Mouse (Mus musculus) thymus, adult 18-20 months (tissue): Measurements from ENCODE around the gene 2310030G06Rik.
A peak's percentile ranks its signal among the peaks of the same experiment; 100 is the strongest.

ENCODE experiments used
- DNase-seq, 2 experiments: peaks; one replicate each; pipeline ENCODE4 v3.0.0; 2022; ENCODE audit warnings: mixed read lengths in 2 of 2

2310030G06Rik gene

GRCm38 (mm10) chr9:50746214-50746677, at the start of gene 2310030G06Rik:
2310030G06Rik (minus strand) TSS chr9:50746536.
- no peak for DNase-seq

GRCm38 (mm10) chr9:50795266-50795665, 48.9 kb upstream of the 2310030G06Rik start:
- no peak for DNase-seq

- peak; percentile 24 to 42 for DNase-seq
Measured at GRCm38 (mm10) chr9:50782155-50782554, 35.8 kb upstream of the 2310030G06Rik start.

GRCm38 (mm10) chr9:50776162-50776760, 29.9 kb upstream of the 2310030G06Rik start:
- DNase-seq: no peak

- DNase-seq: no peak
Measured at GRCm38 (mm10) chr9:50775662-50776126, 29.4 kb upstream of the 2310030G06Rik start.

GRCm38 (mm10) chr9:50774991-50775612, 28.8 kb upstream of the 2310030G06Rik start, which contains the start of the genes Alg9 and 1110032A03Rik:
Alg9 (plus strand) TSS chr9:50775019.
1110032A03Rik (minus strand) TSS chr9:50775520.
- peak; percentile 62 to 75 for DNase-seq

GRCm38 (mm10) chr9:50774026-50774462, 27.7 kb upstream of the 2310030G06Rik start:
- DNase-seq: no peak

- DNase-seq: no peak
Measured at GRCm38 (mm10) chr9:50770011-50770410, 23.7 kb upstream of the 2310030G06Rik start.

- DNase-seq: peak; percentile 94 to 97
Measured at GRCm38 (mm10) chr9:50768107-50769002, 22.0 kb upstream of the 2310030G06Rik start, which contains the start of gene Fdxacb1. Fdxacb1 (plus strand) TSS chr9:50768236.

- no peak for DNase-seq
Measured at GRCm38 (mm10) chr9:50767531-50768106, 21.3 kb upstream of the 2310030G06Rik start.

GRCm38 (mm10) chr9:50763331-50763730, 17.0 kb upstream of the 2310030G06Rik start:
- DNase-seq: no peak

GRCm38 (mm10) chr9:50761520-50762243, 15.3 kb upstream of the 2310030G06Rik start:
- DNase-seq: no peak

GRCm38 (mm10) chr9:50756711-50757110, 10.4 kb upstream of the 2310030G06Rik start:
- DNase-seq: no peak

- DNase-seq: no peak
Measured at GRCm38 (mm10) chr9:50753947-50754346, 7.6 kb upstream of the 2310030G06Rik start.

GRCm38 (mm10) chr9:50752784-50753615, 6.7 kb upstream of the 2310030G06Rik start:
- DNase-seq: no peak

GRCm38 (mm10) chr9:50752054-50752602, 5.8 kb upstream of the 2310030G06Rik start, which contains the start of gene Hspb2:
Hspb2 (minus strand) TSS chr9:50752354.
- no peak for DNase-seq

- no peak for DNase-seq
Measured at GRCm38 (mm10) chr9:50751323-50751722, 5.0 kb upstream of the 2310030G06Rik start, which contains the start of gene Cryab. Cryab (plus strand) TSS chr9:50751325.

- DNase-seq: no peak
Measured at GRCm38 (mm10) chr9:50750706-50751105, 4.4 kb upstream of the 2310030G06Rik start.

GRCm38 (mm10) chr9:50745806-50746205, 530 bp downstream of the 2310030G06Rik start:
- DNase-seq: no peak

- DNase-seq: no peak
Measured at GRCm38 (mm10) chr9:50742744-50743143, 3.6 kb downstream of the 2310030G06Rik start.
